Mouse (Mus musculus): ENCODE data around the gene Cox8a.

DNA sequence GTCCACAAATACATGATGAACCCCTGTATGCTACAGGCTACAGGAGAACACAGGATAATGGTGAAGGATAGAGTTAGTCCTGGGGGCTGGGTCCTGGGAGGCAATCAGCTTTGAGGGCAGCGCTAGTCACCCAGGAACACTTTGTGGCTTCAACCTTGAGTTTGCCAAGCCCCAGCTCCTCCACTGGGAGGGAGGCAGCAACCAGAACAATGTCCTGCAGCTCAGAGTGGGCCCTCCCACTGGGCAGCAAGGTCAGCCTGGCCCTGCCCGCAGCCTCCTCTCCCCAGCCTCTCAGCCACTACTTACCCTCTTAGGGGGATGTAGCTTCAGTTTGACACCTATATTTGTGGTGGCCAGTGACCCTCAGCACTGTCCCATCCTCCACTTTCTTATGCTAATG is 49.0 kb downstream of the Cox8a start:
- no peak for TF ChIP-seq CTCF (IDR thresholded peaks at IDR 0.05; ENCODE audit: low read depth, low read length)
- TF ChIP-seq POLR2AphosphoS5 (IDR thresholded peaks at IDR 0.05; ENCODE audit: insufficient replicate concordance, low read depth, low read length) = no peak
- no peak for TF ChIP-seq TAL1 (conservative IDR thresholded peaks at IDR 0.05; ENCODE audit: low read depth, low read length)
- no peak for TF ChIP-seq GATA1 (IDR thresholded peaks at IDR 0.05; ENCODE audit: borderline replicate concordance, low read length)
- no peak for TF ChIP-seq GATA2 (IDR thresholded peaks at IDR 0.05; ENCODE audit: borderline replicate concordance, low read depth, low read length)

Data from G1E (cell line).